Mouse (Mus musculus): ENCODE measurements around the gene Clnk. TPM values are rescaled to one million over a fixed set of nuclear protein-coding genes. Genes with fewer than 3 reads are reported as not detected.

Clnk gene
- polyA plus RNA-seq, 1 experiment from 2014 or later: 0.29 TPM

GRCm38 (mm10) chr5:38881728-38882620 is 5.4 kb upstream of the Clnk start:
- WGBS: 41% methylated on average over 4 of the region's 4 CpGs
- H3K4me2 ChIP-seq (replicated peaks; ENCODE audit: low read depth, low read length): no peak overlapping the region

DNA sequence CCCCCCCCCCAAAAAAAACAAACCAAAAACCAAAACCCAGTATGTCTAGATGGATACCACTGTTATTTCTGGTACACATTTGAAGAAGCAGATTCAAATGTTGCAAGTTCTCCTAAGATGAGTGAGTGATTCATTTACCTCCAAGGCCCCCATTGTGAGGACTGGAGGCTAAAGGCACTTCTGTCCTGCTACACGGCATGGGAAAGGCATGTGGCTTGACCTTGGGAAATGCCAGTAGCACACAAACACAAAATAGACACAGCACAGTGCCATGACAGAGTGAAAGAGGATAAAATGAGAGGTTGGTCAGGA is 4.8 kb upstream of the Clnk start:
- Histone ChIP-seq H3K27ac (ENCODE audit: low read length) (no peak overlapping the region), H3K27me3 (ENCODE audit: control insufficient read depth, insufficient read depth, low read length) (no peaks in the 10 kb centered on the region), H3K4me2 (replicated peaks; ENCODE audit: low read depth, low read length) (no peak overlapping the region), H3K4me3 (ENCODE audit: low read depth, low read length) (no peak overlapping the region), H3K4me1 (ENCODE audit: control insufficient read depth, insufficient read depth, low read length) (0 out of 2 replicates have a peak, but pooled peaks cover 6% of the 10 kb centered on the region), H3K9me3 (ENCODE audit: control insufficient read depth, low read depth, low read length) (no peaks in the 10 kb centered on the region), H3K36me3 (ENCODE audit: control insufficient read depth, insufficient read depth, low read length) (no peaks in the 10 kb centered on the region), H3K9ac (replicated peaks; ENCODE audit: low read depth, low read length) (no peak overlapping the region)
- 52% methylated on average over 1 of the region's 1 CpGs for whole genome bisulfite sequencing
- no peak for ATAC-seq (ENCODE audit: insufficient number of reproducible peaks, insufficient read depth, low FRiP score, low read depth)

More at GRCm38 (mm10) chr5:38881728-38882620, 5.4 kb upstream of the Clnk start:
- Histone ChIP-seq H3K36me3 (ENCODE audit: control insufficient read depth, insufficient read depth, low read length) (no peaks in the 10 kb centered on the region), H3K9me3 (ENCODE audit: control insufficient read depth, low read depth, low read length) (no peaks in the 10 kb centered on the region), H3K9ac (replicated peaks; ENCODE audit: low read depth, low read length) (no peak overlapping the region), H3K4me3 (ENCODE audit: low read depth, low read length) (no peak overlapping the region), H3K27me3 (ENCODE audit: control insufficient read depth, insufficient read depth, low read length) (no peaks in the 10 kb centered on the region), H3K4me1 (ENCODE audit: control insufficient read depth, insufficient read depth, low read length) (0 out of 2 replicates have a peak, but pooled peaks cover 6% of the 10 kb centered on the region), H3K27ac (ENCODE audit: low read length) (no peak overlapping the region)
- ATAC-seq (ENCODE audit: insufficient number of reproducible peaks, insufficient read depth, low FRiP score, low read depth): peak; percentile 53; the same call in 1 of the 2 replicates

DNA sequence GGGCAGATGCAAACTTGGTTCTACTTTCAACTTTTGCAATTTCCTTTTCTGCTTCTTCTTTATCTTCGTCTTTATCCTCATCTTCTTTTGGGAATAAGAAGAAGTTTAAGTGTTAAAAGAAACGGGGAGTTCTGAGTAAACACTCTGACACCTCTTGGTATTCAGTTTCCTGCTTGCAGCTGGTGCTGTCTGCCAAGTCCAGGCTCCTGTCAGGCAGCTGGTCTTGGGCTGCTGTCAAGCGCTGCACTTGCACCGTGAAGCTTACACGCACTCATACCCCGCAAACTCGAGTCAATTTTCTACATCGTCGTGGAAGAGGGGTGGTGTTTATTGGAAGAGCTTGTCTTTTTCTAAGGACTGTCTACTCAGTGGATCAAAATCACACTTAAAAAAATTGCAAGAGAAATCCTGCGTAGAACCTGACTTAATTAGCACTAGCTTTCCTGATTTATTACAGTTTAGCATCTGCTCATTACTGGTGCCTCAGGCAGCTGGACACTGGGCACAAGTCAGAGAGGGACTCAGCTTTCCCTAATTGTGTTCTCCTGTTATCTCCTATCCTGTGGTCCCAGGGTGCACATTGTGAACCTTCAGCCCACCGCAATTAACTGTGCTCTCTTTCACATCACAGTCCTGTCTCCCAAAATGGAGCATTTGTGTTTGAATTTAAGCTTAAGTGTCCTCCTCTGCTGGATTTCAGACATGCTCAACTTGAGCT is 3.5 kb upstream of the Clnk start:
- no peak for ATAC-seq (ENCODE audit: insufficient number of reproducible peaks, insufficient read depth, low FRiP score, low read depth)

GRCm38 (mm10) chr5:38875403-38875802 is 1.2 kb downstream of the Clnk start:
- no peak for ATAC-seq (ENCODE audit: insufficient number of reproducible peaks, insufficient read depth, low FRiP score, low read depth)
- Histone ChIP-seq H3K27ac (ENCODE audit: low read length) (no peak overlapping the region), H3K4me2 (replicated peaks; ENCODE audit: low read depth, low read length) (no peak overlapping the region), H3K4me3 (ENCODE audit: low read depth, low read length) (no peak overlapping the region), H3K4me1 (ENCODE audit: control insufficient read depth, insufficient read depth, low read length) (0 out of 2 replicates have a peak, but pooled peaks cover 6% of the 10 kb centered on the region), H3K9me3 (ENCODE audit: control insufficient read depth, low read depth, low read length) (no peaks in the 10 kb centered on the region), H3K9ac (replicated peaks; ENCODE audit: low read depth, low read length) (no peak overlapping the region), H3K36me3 (ENCODE audit: control insufficient read depth, insufficient read depth, low read length) (no peaks in the 10 kb centered on the region), H3K27me3 (ENCODE audit: control insufficient read depth, insufficient read depth, low read length) (no peaks in the 10 kb centered on the region)
- 43% methylated on average over 3 of the region's 3 CpGs for WGBS

More for the DNA sequence above, 3.5 kb upstream of the Clnk start:
- Histone ChIP-seq H3K27ac (ENCODE audit: low read length) (no peak overlapping the region), H3K4me3 (ENCODE audit: low read depth, low read length) (no peak overlapping the region), H3K9ac (replicated peaks; ENCODE audit: low read depth, low read length) (no peak overlapping the region), H3K4me2 (replicated peaks; ENCODE audit: low read depth, low read length) (no peak overlapping the region), H3K9me3 (ENCODE audit: control insufficient read depth, low read depth, low read length) (no peaks in the 10 kb centered on the region), H3K4me1 (ENCODE audit: control insufficient read depth, insufficient read depth, low read length) (0 out of 2 replicates have a peak, but pooled peaks cover 6% of the 10 kb centered on the region), H3K27me3 (ENCODE audit: control insufficient read depth, insufficient read depth, low read length) (no peaks in the 10 kb centered on the region), H3K36me3 (ENCODE audit: control insufficient read depth, insufficient read depth, low read length) (no peaks in the 10 kb centered on the region)
- 32% methylated on average over 11 of the region's 11 CpGs for WGBS

GRCm38 (mm10) chr5:38874931-38875330 is 1.7 kb downstream of the Clnk start:
- Histone ChIP-seq H3K27me3 (ENCODE audit: control insufficient read depth, insufficient read depth, low read length) (no peaks in the 10 kb centered on the region), H3K9ac (replicated peaks; ENCODE audit: low read depth, low read length) (no peak overlapping the region), H3K4me2 (replicated peaks; ENCODE audit: low read depth, low read length) (no peak overlapping the region), H3K4me3 (ENCODE audit: low read depth, low read length) (no peak overlapping the region), H3K9me3 (ENCODE audit: control insufficient read depth, low read depth, low read length) (no peaks in the 10 kb centered on the region), H3K36me3 (ENCODE audit: control insufficient read depth, insufficient read depth, low read length) (no peaks in the 10 kb centered on the region), H3K4me1 (ENCODE audit: control insufficient read depth, insufficient read depth, low read length) (0 out of 2 replicates have a peak, but pooled peaks cover 6% of the 10 kb centered on the region), H3K27ac (ENCODE audit: low read length) (no peak overlapping the region)
- no peak for ATAC-seq (ENCODE audit: insufficient number of reproducible peaks, insufficient read depth, low FRiP score, low read depth)
- WGBS: 41% methylated on average over 1 of the region's 1 CpGs

- H3K27ac ChIP-seq (ENCODE audit: low read length): no peak overlapping the region
- ATAC-seq (ENCODE audit: insufficient number of reproducible peaks, insufficient read depth, low FRiP score, low read depth): no peak
- no peak overlapping the region for H3K4me3 ChIP-seq (ENCODE audit: low read depth, low read length)
- WGBS: 94% methylated on average over 3 of the region's 3 CpGs
- H3K36me3 ChIP-seq (ENCODE audit: control insufficient read depth, insufficient read depth, low read length): no peaks in the 10 kb centered on the region
- no peak overlapping the region for H3K9ac ChIP-seq (replicated peaks; ENCODE audit: low read depth, low read length)
- H3K27me3 ChIP-seq (ENCODE audit: control insufficient read depth, insufficient read depth, low read length): no peaks in the 10 kb centered on the region
- H3K4me1 ChIP-seq (ENCODE audit: control insufficient read depth, insufficient read depth, low read length): no peaks in the 10 kb centered on the region
- no peak overlapping the region for H3K4me2 ChIP-seq (replicated peaks; ENCODE audit: low read depth, low read length)
- no peaks in the 10 kb centered on the region for H3K9me3 ChIP-seq (ENCODE audit: control insufficient read depth, low read depth, low read length)
Measured at GRCm38 (mm10) chr5:38872906-38873305, 3.7 kb downstream of the Clnk start.

GRCm38 (mm10) chr5:38871591-38871990 is 5.0 kb downstream of the Clnk start:
- H3K27ac ChIP-seq (ENCODE audit: low read length): no peak overlapping the region
- no peak for ATAC-seq (ENCODE audit: insufficient number of reproducible peaks, insufficient read depth, low FRiP score, low read depth)
- no peak overlapping the region for H3K4me3 ChIP-seq (ENCODE audit: low read depth, low read length)
- no peak overlapping the region for H3K4me2 ChIP-seq (replicated peaks; ENCODE audit: low read depth, low read length)
- 44% methylated on average over 2 of the region's 2 CpGs for WGBS
- no peak overlapping the region for H3K9ac ChIP-seq (replicated peaks; ENCODE audit: low read depth, low read length)
- no peaks in the 10 kb centered on the region for H3K9me3 ChIP-seq (ENCODE audit: control insufficient read depth, low read depth, low read length)
- H3K27me3 ChIP-seq (ENCODE audit: control insufficient read depth, insufficient read depth, low read length): no peaks in the 10 kb centered on the region
- no peaks in the 10 kb centered on the region for H3K36me3 ChIP-seq (ENCODE audit: control insufficient read depth, insufficient read depth, low read length)
- no peaks in the 10 kb centered on the region for H3K4me1 ChIP-seq (ENCODE audit: control insufficient read depth, insufficient read depth, low read length)

DNA sequence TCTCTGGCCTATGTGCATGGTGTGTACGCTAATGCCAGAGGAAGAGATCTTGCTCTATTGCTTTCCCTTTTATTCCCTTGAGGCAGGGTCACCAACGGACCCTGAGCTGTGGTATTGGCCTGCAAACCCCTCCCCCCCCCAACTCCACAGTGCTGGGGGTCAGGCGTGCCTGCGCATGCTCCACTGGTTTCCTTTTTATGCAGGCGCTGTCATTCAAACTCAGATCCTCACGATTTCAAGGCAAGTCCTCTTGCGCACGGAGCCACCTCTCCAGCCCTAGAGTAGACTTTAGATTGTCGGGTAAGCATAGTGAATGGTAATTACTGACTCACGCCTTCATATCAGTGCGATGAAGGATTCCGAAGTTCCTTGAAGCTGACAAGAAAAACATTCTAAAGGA is 6.1 kb downstream of the Clnk start:
- no peak overlapping the region for H3K4me3 ChIP-seq (ENCODE audit: low read depth, low read length)
- no peaks in the 10 kb centered on the region for H3K27me3 ChIP-seq (ENCODE audit: control insufficient read depth, insufficient read depth, low read length)
- H3K36me3 ChIP-seq (ENCODE audit: control insufficient read depth, insufficient read depth, low read length): no peaks in the 10 kb centered on the region
- no peak overlapping the region for H3K9ac ChIP-seq (replicated peaks; ENCODE audit: low read depth, low read length)
- WGBS: 80% methylated on average over 12 of the region's 12 CpGs
- no peak overlapping the region for H3K4me2 ChIP-seq (replicated peaks; ENCODE audit: low read depth, low read length)
- ATAC-seq (ENCODE audit: insufficient number of reproducible peaks, insufficient read depth, low FRiP score, low read depth): no peak
- H3K4me1 ChIP-seq (ENCODE audit: control insufficient read depth, insufficient read depth, low read length): no peaks in the 10 kb centered on the region
- H3K9me3 ChIP-seq (ENCODE audit: control insufficient read depth, low read depth, low read length): no peaks in the 10 kb centered on the region
- no peak overlapping the region for H3K27ac ChIP-seq (ENCODE audit: low read length)

Data from stomach, embryonic 14.5 days (tissue).